Mouse (Mus musculus): ENCODE results near the gene Id1. TPM values are rescaled to one million over a fixed set of nuclear protein-coding genes. Genes with fewer than 3 reads are reported as not detected.

Id1 gene
- polyA plus RNA-seq (2016; fragmentation: Nextera tagmentation; extraction: Ambion mirVana), result 70.2 and 86.2 TPM in 2 replicates

DNA sequence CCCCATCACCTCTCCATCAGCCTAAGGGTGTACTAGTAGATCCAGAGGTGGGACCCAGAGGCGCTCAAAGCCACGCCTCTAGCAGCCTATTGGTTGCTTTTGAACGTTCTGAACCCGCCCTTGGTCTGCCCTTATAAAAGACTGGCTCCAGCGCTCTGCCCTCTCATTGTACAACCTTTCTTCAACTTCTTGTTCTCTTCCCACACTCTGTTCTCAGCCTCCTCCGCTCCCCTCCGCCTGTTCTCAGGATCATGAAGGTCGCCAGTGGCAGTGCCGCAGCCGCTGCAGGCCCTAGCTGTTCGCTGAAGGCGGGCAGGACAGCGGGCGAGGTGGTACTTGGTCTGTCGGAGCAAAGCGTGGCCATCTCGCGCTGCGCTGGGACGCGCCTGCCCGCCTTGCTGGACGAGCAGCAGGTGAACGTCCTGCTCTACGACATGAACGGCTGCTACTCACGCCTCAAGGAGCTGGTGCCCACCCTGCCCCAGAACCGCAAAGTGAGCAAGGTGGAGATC, at the start of gene Id1:
Id1 (plus strand) TSS at position 162 of the 512 bp plus-strand sequence.
- Histone ChIP-seq H3K27me3 (ENCODE audit: low read depth, poor library complexity, severe bottlenecking) (peaks cover 12% of the 10 kb centered on the region; the same call in 1 of the 2 replicates), H3K4me1 (peaks cover 92% of the 10 kb centered on the region), H3K27ac (replicated peaks) (peak within 1 kb of the TSS; percentile 90), H3K9me3 (replicated peaks) (no peaks in the 10 kb centered on the region), H3K36me3 (0 out of 2 replicates have a peak, but pooled peaks cover 4% of the 10 kb centered on the region), H3K4me3 (peak within 1 kb of the TSS; percentile 64)
- DNase-seq (ENCODE audit: low spot score), result peak; percentile 92
- under 1% methylated on average over 28 of the region's 28 CpGs for WGBS

DNA sequence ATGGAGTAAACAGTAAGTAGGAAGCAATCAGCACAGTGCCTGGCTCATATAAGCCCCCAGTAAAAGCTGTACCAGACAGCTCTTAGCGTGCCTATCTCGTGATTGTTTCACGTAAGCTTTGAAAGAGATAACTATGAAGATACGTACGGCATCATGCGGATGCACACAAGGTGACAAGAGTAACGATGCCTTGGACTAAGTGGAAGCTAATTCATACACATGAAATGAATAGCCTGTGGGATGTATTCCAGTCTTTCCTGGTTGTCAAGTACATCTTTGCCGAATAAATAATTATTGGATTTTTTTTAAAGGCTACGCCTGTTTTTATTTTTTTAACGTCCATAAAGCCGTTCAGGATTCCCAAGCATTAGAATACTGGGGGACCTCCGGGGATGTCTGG, 49.7 kb upstream of the Id1 start:
- Histone ChIP-seq H3K27me3 (ENCODE audit: low read depth, poor library complexity, severe bottlenecking) (no peaks in the 10 kb centered on the region), H3K9me3 (replicated peaks) (peaks cover 10% of the 10 kb centered on the region; the same call in 1 of the 2 replicates), H3K36me3 (peaks cover 100% of the 10 kb centered on the region), H3K4me1 (peaks cover 16% of the 10 kb centered on the region), H3K4me3 (peak overlapping the region; percentile 56), H3K27ac (replicated peaks) (peak overlapping the region; percentile 58)
- WGBS, result 57% methylated on average over 12 of the region's 12 CpGs
- no peak for DNase-seq (ENCODE audit: low spot score)

DNA sequence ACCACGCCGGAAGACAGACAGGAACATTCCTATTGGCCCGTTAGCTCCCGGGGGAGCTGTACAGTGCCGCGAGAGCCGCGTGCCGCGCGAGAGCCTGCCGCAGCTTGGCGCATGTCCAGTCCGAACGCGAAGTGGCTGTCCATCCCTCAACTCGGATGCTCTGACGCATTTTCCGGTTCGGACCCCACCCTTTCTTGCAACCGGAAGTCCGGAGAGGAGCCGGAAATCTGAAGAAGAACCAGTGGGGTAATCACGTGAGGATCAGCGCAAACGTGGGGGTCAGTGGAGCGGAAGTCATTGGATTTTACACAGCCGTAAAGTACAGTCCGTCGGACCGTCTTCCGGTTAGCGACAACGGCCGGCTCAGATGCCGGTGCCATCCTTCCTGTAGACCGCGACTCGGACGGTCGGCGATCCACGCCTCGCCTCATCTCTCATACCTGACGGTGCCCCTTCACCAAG, 49.2 kb upstream of the Id1 start, which contains the start of gene Mcts2:
Mcts2 (plus strand) TSS at position 230 of the 462 bp plus-strand sequence.
- Histone ChIP-seq H3K4me3 (peak within 1 kb of the TSS; percentile 56), H3K27ac (replicated peaks) (peak within 1 kb of the TSS; percentile 58), H3K9me3 (replicated peaks) (peaks cover 10% of the 10 kb centered on the region; the same call in 1 of the 2 replicates), H3K4me1 (peaks cover 18% of the 10 kb centered on the region), H3K27me3 (ENCODE audit: low read depth, poor library complexity, severe bottlenecking) (no peaks in the 10 kb centered on the region), H3K36me3 (peaks cover 97% of the 10 kb centered on the region)
- 50% methylated on average over 45 of the region's 45 CpGs for WGBS
- DNase-seq (ENCODE audit: low spot score), result peak; percentile 93

DNA sequence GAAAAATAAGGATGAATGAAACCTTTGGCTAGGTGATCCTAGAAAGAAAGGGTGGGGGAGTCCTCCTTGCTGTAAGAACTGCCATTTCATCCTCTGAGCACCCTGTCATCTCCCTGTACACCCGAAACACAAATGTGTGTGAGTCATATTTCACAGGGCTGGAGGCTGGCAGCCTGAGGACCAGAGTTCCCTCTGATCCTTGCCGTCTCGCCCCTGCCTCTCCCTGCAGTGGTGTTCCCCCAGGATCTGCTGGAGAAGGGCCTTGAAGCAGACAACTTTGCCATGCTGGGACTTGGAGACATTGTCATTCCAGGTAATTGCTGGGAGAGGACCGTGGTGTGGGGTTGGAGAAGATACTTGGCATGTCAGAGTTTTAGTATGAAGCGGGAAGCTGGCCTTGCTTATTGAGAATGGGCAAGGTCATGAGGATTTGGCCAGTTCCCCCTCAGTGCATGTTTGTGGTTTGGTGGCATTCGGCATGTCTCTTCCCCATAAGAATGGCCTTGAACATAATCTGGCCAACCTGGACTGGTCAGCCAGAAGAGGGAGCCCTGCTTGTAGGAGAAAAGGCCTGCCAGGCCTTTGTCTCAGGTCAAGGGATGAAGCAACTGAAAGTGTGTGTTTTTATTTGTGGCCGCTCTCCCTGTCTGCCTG, 44.4 kb upstream of the Id1 start:
- H3K27ac ChIP-seq (replicated peaks), result peak overlapping the region; percentile 76

DNA sequence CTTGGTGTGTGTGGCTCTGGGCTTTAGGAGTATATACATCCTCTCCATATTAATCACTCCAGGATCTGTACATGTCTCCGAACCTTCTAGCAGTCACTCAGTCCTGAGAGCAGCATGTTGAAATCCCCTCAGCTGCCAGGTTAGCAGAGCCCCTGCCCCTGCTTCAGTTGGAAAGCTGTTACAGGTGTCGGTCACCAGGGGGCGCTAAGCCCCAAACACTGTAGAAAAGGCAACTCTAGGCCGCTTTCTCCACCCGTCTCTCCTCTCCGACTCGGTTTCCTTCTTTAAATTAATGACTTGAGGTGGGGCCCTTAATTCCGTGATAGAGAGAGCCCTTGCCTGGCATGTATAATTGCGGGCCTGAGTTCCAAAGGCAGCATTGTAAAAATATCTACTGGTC, 42.8 kb upstream of the Id1 start:
- WGBS, result 25% methylated on average over 9 of the region's 9 CpGs
- peaks cover 83% of the 10 kb centered on the region for H3K36me3 ChIP-seq
- DNase-seq (ENCODE audit: low spot score), result peak; percentile 78
- peak overlapping the region; percentile 39 for H3K4me3 ChIP-seq
- no peaks in the 10 kb centered on the region for H3K27me3 ChIP-seq (ENCODE audit: low read depth, poor library complexity, severe bottlenecking)
- no peaks in the 10 kb centered on the region for H3K9me3 ChIP-seq (replicated peaks)
- H3K27ac ChIP-seq (replicated peaks), result peak overlapping the region; percentile 76
- peaks cover 26% of the 10 kb centered on the region for H3K4me1 ChIP-seq

More for the DNA sequence above, 44.4 kb upstream of the Id1 start:
- Histone ChIP-seq H3K9me3 (replicated peaks) (peaks cover 2% of the 10 kb centered on the region; the same call in 1 of the 2 replicates), H3K36me3 (peaks cover 83% of the 10 kb centered on the region), H3K27me3 (ENCODE audit: low read depth, poor library complexity, severe bottlenecking) (no peaks in the 10 kb centered on the region), H3K4me1 (peaks cover 30% of the 10 kb centered on the region), H3K4me3 (no peak overlapping the region)
- no peak for DNase-seq (ENCODE audit: low spot score)
- 79% methylated on average over 7 of the region's 7 CpGs for WGBS

DNA sequence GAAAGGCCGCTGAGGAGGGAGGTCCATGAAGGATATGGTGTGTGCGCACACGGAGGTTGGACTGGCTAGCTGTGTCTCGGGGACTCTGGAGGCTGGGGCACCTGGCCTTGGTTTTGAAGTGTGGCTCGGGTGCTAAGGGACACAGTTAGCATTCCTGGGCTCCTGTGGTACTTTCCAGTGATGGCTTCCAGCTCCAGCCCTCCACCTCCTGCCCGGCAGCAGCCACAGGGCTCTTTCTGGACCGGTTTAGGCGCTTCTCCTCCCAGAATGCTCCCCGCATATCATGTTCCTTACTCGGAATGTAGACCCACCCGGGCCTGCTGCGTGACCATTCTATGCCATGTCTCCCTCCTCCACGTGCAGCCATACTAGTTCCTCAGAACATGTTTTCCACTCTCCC, 42.3 kb upstream of the Id1 start:
- Histone ChIP-seq H3K9me3 (replicated peaks) (no peaks in the 10 kb centered on the region), H3K4me3 (peak overlapping the region; percentile 39), H3K4me1 (peaks cover 23% of the 10 kb centered on the region), H3K27me3 (ENCODE audit: low read depth, poor library complexity, severe bottlenecking) (no peaks in the 10 kb centered on the region), H3K36me3 (peaks cover 83% of the 10 kb centered on the region), H3K27ac (replicated peaks) (peak overlapping the region; percentile 76)
- WGBS, result 89% methylated on average over 13 of the region's 13 CpGs
- DNase-seq (ENCODE audit: low spot score), result no peak

DNA sequence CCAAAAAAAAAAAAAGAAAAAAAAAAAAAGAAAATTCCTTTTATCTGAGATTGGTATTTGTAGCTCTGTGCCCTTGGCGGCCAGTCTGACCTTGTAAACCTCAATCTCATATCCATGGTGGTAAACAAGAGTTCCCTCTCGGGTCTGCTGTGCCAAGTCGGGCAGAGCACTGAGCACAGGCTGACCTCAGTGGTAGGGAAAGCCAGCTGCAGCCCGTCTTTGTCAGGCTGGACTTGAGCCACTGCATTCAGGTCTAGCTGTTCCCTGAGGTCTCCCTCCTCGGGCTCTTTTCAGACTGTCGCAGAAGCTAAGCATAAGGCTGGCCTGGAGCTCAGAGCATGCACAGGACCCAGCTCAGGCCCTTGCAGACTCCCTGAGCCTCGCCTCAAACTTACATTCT, 41.3 kb upstream of the Id1 start:
- H3K36me3 ChIP-seq, result peaks cover 83% of the 10 kb centered on the region

DNA sequence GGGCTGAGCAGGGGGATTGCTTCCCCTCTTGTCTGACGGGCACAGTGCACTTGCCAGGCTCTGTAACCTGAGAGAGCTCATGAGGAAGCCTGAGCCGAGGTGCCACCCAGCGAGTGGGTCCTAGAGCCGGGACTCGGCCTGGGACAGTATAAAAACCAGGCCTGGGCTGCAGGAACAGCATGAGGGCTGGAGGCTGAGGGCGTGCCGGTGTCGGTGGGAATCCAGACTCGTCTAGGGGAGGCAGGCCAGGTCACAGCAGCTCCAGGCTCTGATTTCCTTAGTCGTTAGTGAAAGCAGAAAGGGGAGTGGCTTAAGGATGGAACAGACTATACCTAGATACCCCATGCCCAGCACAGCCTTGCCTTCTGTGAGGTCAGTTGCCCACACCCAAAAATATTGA, 40.0 kb upstream of the Id1 start:
- 84% methylated on average over 10 of the region's 10 CpGs for WGBS
- Histone ChIP-seq H3K9me3 (replicated peaks) (no peaks in the 10 kb centered on the region; the same call in 1 of the 2 replicates), H3K4me1 (peaks cover 26% of the 10 kb centered on the region), H3K4me3 (no peak overlapping the region), H3K36me3 (peaks cover 83% of the 10 kb centered on the region), H3K27ac (replicated peaks) (no peak overlapping the region), H3K27me3 (ENCODE audit: low read depth, poor library complexity, severe bottlenecking) (no peaks in the 10 kb centered on the region)
- no peak for DNase-seq (ENCODE audit: low spot score)

More for the DNA sequence above, 41.3 kb upstream of the Id1 start:
- DNase-seq (ENCODE audit: low spot score), result no peak
- 86% methylated on average over 7 of the region's 7 CpGs for WGBS
- Histone ChIP-seq H3K27ac (replicated peaks) (no peak overlapping the region), H3K4me1 (peaks cover 25% of the 10 kb centered on the region), H3K4me3 (no peak overlapping the region), H3K9me3 (replicated peaks) (no peaks in the 10 kb centered on the region), H3K27me3 (ENCODE audit: low read depth, poor library complexity, severe bottlenecking) (no peaks in the 10 kb centered on the region)

DNA sequence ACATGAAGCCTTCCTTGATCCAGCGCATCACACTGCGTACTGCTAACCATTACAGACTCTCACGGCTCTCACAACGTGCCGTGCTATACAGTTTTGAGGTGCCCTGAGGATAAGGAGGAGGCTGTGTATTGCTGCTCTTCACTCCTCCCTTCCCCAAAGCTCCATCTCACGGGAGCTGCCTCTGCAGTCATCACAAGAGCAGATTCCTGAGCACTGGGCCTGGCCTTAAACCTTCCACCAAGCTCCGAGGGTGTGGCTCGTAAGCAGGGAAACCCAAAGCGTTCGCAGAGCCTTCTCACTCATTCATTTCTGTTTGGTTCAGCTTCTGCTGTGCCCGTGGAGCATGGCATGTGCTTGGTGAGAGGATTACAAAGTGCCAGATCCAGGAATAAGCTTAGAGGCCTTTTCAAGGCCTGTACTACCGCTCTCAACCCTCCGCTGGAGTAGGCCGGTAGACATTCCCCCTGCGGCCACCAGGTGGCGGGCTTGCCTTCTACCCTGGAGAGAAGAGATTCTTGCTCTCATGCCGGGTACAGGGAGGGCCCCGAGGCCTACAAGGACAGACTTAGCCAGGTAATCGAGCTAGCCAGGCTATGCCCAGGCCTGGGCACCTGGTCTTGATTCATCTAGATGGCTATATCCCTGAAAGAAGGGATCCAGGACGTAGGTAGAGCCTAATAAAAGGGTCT, 39.4 kb upstream of the Id1 start:
- peaks cover 26% of the 10 kb centered on the region for H3K4me1 ChIP-seq
- peak overlapping the region; percentile 84 for H3K27ac ChIP-seq (replicated peaks)
- no peaks in the 10 kb centered on the region for H3K27me3 ChIP-seq (ENCODE audit: low read depth, poor library complexity, severe bottlenecking)
- H3K36me3 ChIP-seq, result peaks cover 85% of the 10 kb centered on the region
- H3K9me3 ChIP-seq (replicated peaks), result no peaks in the 10 kb centered on the region; the same call in 1 of the 2 replicates
- DNase-seq (ENCODE audit: low spot score), result peak; percentile 90
- no peak overlapping the region for H3K4me3 ChIP-seq
- 45% methylated on average over 20 of the region's 20 CpGs for WGBS

DNA sequence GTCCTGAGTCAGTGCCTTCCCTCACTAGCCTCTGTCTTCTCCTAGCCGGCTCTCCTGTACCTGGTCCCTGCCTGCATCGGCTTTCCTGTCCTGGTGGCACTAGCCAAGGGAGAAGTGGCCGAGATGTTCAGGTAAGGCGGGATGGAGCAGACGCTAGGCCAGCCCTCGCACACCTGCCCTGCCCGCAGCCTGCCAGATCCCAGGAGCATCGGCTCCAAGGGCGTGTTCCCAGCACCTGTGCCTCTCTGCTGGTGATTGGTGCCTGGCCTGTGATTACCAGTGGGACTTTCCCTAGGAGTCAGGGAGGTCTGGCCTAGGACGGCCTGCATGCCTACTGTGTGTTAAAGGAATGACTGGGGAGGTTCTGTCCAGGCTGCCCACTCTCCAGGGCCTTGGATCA, 35.9 kb upstream of the Id1 start:
- 94% methylated on average over 10 of the region's 10 CpGs for WGBS
- Histone ChIP-seq H3K36me3 (peaks cover 100% of the 10 kb centered on the region), H3K27ac (replicated peaks) (peak overlapping the region; percentile 30; the same call in 1 of the 2 replicates), H3K27me3 (ENCODE audit: low read depth, poor library complexity, severe bottlenecking) (no peaks in the 10 kb centered on the region), H3K4me1 (peaks cover 16% of the 10 kb centered on the region; the same call in 1 of the 2 replicates), H3K9me3 (replicated peaks) (no peaks in the 10 kb centered on the region; the same call in 1 of the 2 replicates), H3K4me3 (no peak overlapping the region)
- DNase-seq (ENCODE audit: low spot score), result no peak

DNA sequence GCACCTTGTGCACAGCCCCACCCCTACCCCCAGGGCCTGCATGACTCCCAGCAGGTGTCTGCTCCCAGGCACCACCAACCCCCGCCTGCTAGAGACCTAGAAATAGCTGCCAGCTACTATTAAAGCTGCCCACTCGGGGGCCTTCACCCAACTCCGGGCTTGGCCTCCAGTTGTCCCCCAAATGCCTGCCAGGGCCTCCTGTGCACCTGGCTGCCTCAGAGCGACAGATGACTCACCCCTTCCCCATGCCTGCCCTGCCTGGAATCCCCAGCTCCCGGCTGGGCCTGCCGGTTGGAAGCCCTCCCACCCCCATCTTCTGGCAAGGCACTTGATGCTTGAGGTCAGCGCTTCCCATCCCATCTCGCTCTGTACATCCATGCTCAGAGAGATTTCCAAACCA, 35.3 kb upstream of the Id1 start:
- no peaks in the 10 kb centered on the region; the same call in 1 of the 2 replicates for H3K9me3 ChIP-seq (replicated peaks)
- H3K4me1 ChIP-seq, result peaks cover 22% of the 10 kb centered on the region
- H3K4me3 ChIP-seq, result no peak overlapping the region
- no peaks in the 10 kb centered on the region for H3K27me3 ChIP-seq (ENCODE audit: low read depth, poor library complexity, severe bottlenecking)
- H3K36me3 ChIP-seq, result peaks cover 100% of the 10 kb centered on the region
- no peak for DNase-seq (ENCODE audit: low spot score)
- H3K27ac ChIP-seq (replicated peaks), result 0 out of 2 replicates have a peak overlapping the region, but pooled peaks have one; percentile 17
- 92% methylated on average over 8 of the region's 8 CpGs for WGBS

DNA sequence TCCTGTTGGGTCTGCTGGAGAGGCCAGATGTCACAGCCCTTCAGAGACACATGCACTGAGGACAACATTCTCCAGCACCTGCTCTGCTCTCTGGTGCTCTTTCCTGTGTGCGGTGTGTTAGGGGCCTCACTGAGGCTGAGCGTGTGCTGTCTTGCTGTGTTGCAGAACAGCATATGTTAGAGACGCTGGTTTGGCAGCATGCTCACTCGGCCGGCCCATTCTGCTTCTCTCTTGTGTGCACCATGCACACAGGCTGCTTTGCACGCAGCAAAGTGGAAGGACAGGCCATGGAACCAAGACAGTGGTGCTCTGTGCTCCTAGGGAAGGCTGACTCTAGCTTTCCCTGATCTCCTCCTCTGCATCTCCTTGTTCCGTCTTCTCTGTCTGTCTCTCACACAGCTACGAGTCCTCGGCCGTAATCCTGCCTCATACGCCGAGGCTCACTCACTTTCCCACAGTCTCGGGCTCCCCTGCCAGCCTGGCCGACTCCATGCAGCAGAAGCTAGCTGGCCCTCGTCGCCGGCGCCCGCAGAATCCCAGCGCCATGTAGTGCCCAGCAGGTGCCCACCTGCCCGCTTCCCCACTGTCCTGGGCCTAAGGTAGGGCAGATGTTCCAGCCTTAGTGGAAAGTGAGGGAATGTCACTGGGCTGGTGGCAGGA, 32.3 kb upstream of the Id1 start:
- H3K4me3 ChIP-seq, result no peak overlapping the region
- 91% methylated on average over 21 of the region's 21 CpGs for WGBS
- H3K36me3 ChIP-seq, result peaks cover 88% of the 10 kb centered on the region
- H3K9me3 ChIP-seq (replicated peaks), result no peaks in the 10 kb centered on the region; the same call in 1 of the 2 replicates
- peaks cover 44% of the 10 kb centered on the region for H3K4me1 ChIP-seq
- H3K27me3 ChIP-seq (ENCODE audit: low read depth, poor library complexity, severe bottlenecking), result no peaks in the 10 kb centered on the region
- no peak overlapping the region for H3K27ac ChIP-seq (replicated peaks)
- no peak for DNase-seq (ENCODE audit: low spot score)

Measured in midbrain, embryonic 10.5 days (tissue).